9 mouse cellular contexts compared by ENCODE assay signal in the genomic region with DNA sequence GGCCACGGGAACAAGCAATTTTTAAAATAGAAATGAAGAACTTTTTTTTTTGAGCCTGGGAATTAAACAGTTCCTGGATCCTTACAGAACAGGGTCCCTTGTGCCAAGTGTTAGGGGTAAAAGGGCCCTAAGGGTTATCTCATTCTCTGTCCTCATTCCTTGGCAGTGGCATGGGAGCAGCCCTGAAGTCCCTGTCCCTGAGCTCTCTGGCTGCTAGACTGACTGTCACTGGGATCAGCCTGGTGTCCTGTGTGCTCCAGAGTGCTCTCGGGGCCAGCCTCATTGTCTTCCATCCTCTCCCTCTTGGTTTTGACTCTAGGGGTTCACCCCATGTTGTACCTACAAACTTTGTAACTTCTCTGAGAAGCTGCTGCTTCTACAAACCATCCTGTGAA.
DNase-seq lines count a peak whose midpoint lies in the region; ATAC-seq and TF ChIP-seq lines count a peak whose summit lies in the region.
"Had no signal": no experiment of that assay in that cellular context is flagged by ENCODE, and none has a peak within 500 bp of the region (broad histone marks: within the 10 kb centered on the region; RNA-seq: fewer than 3 reads in every experiment).

No protein-coding gene starts in this region.

- peak overlapping the region; percentile 4; the same call in 1 of the 2 replicates for H3K27ac ChIP-seq in heart, postnatal 0 days (ENCODE audit: low read depth)
- no peak overlapping the region for H3K27ac ChIP-seq in CH12.LX (ENCODE audit: insufficient read depth, low read depth)
- H3K27ac ChIP-seq in bone marrow macrophage, adult 2 months (ENCODE audit: insufficient read depth, low read depth, low read length) = peak overlapping the region; percentile 44
- peak overlapping the region; percentile 69 for H3K27ac ChIP-seq in limb, embryonic 11.5 days (replicated peaks; ENCODE audit: low read depth, low read length)

- TF ChIP-seq POLR2A in CH12.LX (IDR thresholded peaks at IDR 0.05; ENCODE audit: low read depth, low read length) = no peak
- TF ChIP-seq POLR2A in bone marrow macrophage, adult 2 months (IDR thresholded peaks at IDR 0.05; ENCODE audit: borderline replicate concordance, low read depth, low read length) = no peak

- H3K4me2 ChIP-seq in heart, postnatal 0 days (ENCODE audit: low read depth, low read length) = peak overlapping the region; percentile 33; the same call in 1 of the 2 replicates
- 0 out of 2 replicates have a peak overlapping the region, but pooled peaks have one; percentile 6 for H3K4me2 ChIP-seq in CH12.LX (ENCODE audit: insufficient read depth, low read depth, poor library complexity, severe bottlenecking)
- H3K4me2 ChIP-seq in limb, embryonic 11.5 days (ENCODE audit: low read depth, severe bottlenecking) = peak overlapping the region; percentile 16; the same call in 1 of the 2 replicates

- H3K4me3 ChIP-seq in heart, postnatal 0 days (ENCODE audit: low read depth, low read length) = no peak overlapping the region
- no peak overlapping the region for H3K4me3 ChIP-seq in CH12.LX (replicated peaks in 1 of 3; ENCODE audit: low read depth in 2 of 3, low read length in 2 of 3, poor library complexity in 1 of 3)
- peak overlapping the region; percentile 23; the same call in 1 of the 2 replicates for H3K4me3 ChIP-seq in bone marrow macrophage, adult 2 months (ENCODE audit: insufficient read depth, low read length)
- H3K4me3 ChIP-seq in limb, embryonic 11.5 days (ENCODE audit: low read depth, low read length) = no peak overlapping the region

- 30% methylated on average over 2 of the region's 2 CpGs for WGBS in heart, postnatal 0 days
- 13% methylated on average over 2 of the region's 2 CpGs for WGBS in limb, embryonic 11.5 days

- ATAC-seq in heart, postnatal 0 days (ENCODE audit: insufficient read depth, low read depth) = peak; percentile 17; the same call in 1 of the 2 replicates
- ATAC-seq in limb, embryonic 11.5 days (ENCODE audit: insufficient number of reproducible peaks, low FRiP score, low TSS enrichment, low read depth) = no peak

- no peaks in the 10 kb centered on the region for H3K36me3 ChIP-seq in heart, postnatal 0 days (replicated peaks; ENCODE audit: control insufficient read depth, insufficient read depth, low read length)
- H3K36me3 ChIP-seq in CH12.LX (replicated peaks in 1 of 2; ENCODE audit: control insufficient read depth in 1 of 2, insufficient read depth in 1 of 2, low read length in 1 of 2) = no peaks in the 10 kb centered on the region
- H3K36me3 ChIP-seq in limb, embryonic 11.5 days (ENCODE audit: control insufficient read depth, insufficient read depth, low read length) = no peaks in the 10 kb centered on the region
- H3K36me3 ChIP-seq: G1E had no signal

- TF ChIP-seq EP300 in heart, postnatal 0 days (IDR thresholded peaks at IDR 0.05; ENCODE audit: low read depth) = no peak
- no peak for TF ChIP-seq EP300 in CH12.LX (IDR thresholded peaks at IDR 0.05; ENCODE audit: low read length)

- no peak for TF ChIP-seq RAD21 in CH12.LX (IDR thresholded peaks at IDR 0.05; ENCODE audit: low read depth, low read length)

- in situ Hi-C loops in CH12.LX (cut with MboI; ENCODE audit: low pct_ligation_motif_present, low pct_unique_long_range_greater_than_20kb, low sequenced_read_pairs) = no loop called here

- no peaks in the 10 kb centered on the region for H3K79me2 ChIP-seq in CH12.LX (replicated peaks; ENCODE audit: control insufficient read depth, extremely low read depth, insufficient read depth, poor library complexity, severe bottlenecking)

- DNase-seq in heart, postnatal 0 days (ENCODE audit: low spot score) = no peak
- DNase-seq in heart, adult 8-10 months (ENCODE audit: low spot score) = no peak
- no peak for DNase-seq in CH12.LX (ENCODE audit: extremely low read depth)
- DNase-seq in limb, embryonic 11.5 days (ENCODE audit: low spot score) = no peak
- no peak for DNase-seq in B cell, adult 2 months
- no peak for DNase-seq in left cerebral cortex, adult 8-10 months (ENCODE audit: low spot score in 2 of 2)
- DNase-seq in urinary bladder, adult 2 months (ENCODE audit: low spot score) = no peak

- no peaks in the 10 kb centered on the region for H3K27me3 ChIP-seq in heart, postnatal 0 days (ENCODE audit: control insufficient read depth, insufficient read depth, low read length)
- no peaks in the 10 kb centered on the region for H3K27me3 ChIP-seq in CH12.LX (replicated peaks)
- no peaks in the 10 kb centered on the region for H3K27me3 ChIP-seq in limb, embryonic 11.5 days (ENCODE audit: control insufficient read depth, insufficient read depth, low read length)

- H3K4me1 ChIP-seq in heart, postnatal 0 days (ENCODE audit: control insufficient read depth, insufficient read depth) = peaks cover 12% of the 10 kb centered on the region; the same call in 1 of the 2 replicates
- H3K4me1 ChIP-seq in CH12.LX (ENCODE audit: control insufficient read depth in 1 of 2, insufficient read depth in 2 of 2) = peaks cover 0 to 34% of the 10 kb centered on the region in 2 experiments; a peak in 2 of 4 replicates
- H3K4me1 ChIP-seq in bone marrow macrophage, adult 2 months (ENCODE audit: control insufficient read depth, insufficient read depth, low read length) = peaks cover 37% of the 10 kb centered on the region
- H3K4me1 ChIP-seq in limb, embryonic 11.5 days (ENCODE audit: control insufficient read depth, insufficient read depth, low read length) = peaks cover 45% of the 10 kb centered on the region

- dilution Hi-C loops in CH12.LX (cut with MboI; ENCODE audit: extremely low pct_ligation_motif_present, extremely low pct_unique_long_range_greater_than_20kb, low sequenced_read_pairs) = no loop called here

- TF ChIP-seq CTCF in heart, postnatal 0 days (IDR thresholded peaks at IDR 0.05; ENCODE audit: low read depth) = no peak
- no peak for TF ChIP-seq CTCF in CH12.LX (conservative IDR thresholded peaks at IDR 0.05 in 1 of 2, IDR thresholded peaks at IDR 0.05 in 1 of 2; ENCODE audit: low read depth in 2 of 2, low read length in 2 of 2)
- no peak for TF ChIP-seq CTCF in bone marrow macrophage, adult 2 months (IDR thresholded peaks at IDR 0.05; ENCODE audit: low read depth, low read length)

- no peak overlapping the region for H3K9ac ChIP-seq in heart, postnatal 0 days (replicated peaks; ENCODE audit: low read depth, low read length)
- H3K9ac ChIP-seq in CH12.LX (ENCODE audit: insufficient read depth, low read depth) = no peak overlapping the region
- no peak overlapping the region for H3K9ac ChIP-seq in limb, embryonic 11.5 days (ENCODE audit: low read length)

- no peaks in the 10 kb centered on the region for H3K9me3 ChIP-seq in heart, postnatal 0 days (replicated peaks; ENCODE audit: control insufficient read depth, low read length)
- H3K9me3 ChIP-seq in CH12.LX (replicated peaks; ENCODE audit: low read length) = no peaks in the 10 kb centered on the region
- H3K9me3 ChIP-seq in limb, embryonic 11.5 days (ENCODE audit: control insufficient read depth, low read length) = no peaks in the 10 kb centered on the region
- H3K9me3 ChIP-seq: G1E had no signal

TF ChIP-seq in CH12.LX, 34 proteins besides CTCF, POLR2A, EP300 and RAD21:
- TF ChIP-seq TCF12 (IDR thresholded peaks at IDR 0.05; ENCODE audit: low read depth, low read length) (0 out of 2 replicates have a peak, but pooled peaks have one; percentile 2), ZMIZ1 (IDR thresholded peaks at IDR 0.05; ENCODE audit: low read depth, low read length) (no peak)
